ENCODE assay signal across 26 mouse cellular contexts in genomic region chr7:133060170-133060569, GRCm38 (mm10).
A peak's percentile ranks its signal among the peaks of the same experiment; 100 is the strongest.
DNase-seq lines count a peak whose midpoint lies in the region; ATAC-seq lines count a peak whose summit lies in the region.
"Had no signal": no experiment of that assay in that cellular context is flagged by ENCODE, and none has a peak within 500 bp of the region (broad histone marks: within the 10 kb centered on the region; RNA-seq: fewer than 3 reads in every experiment).

No protein-coding gene starts in this region.

- H3K4me2 ChIP-seq in forebrain, embryonic 14.5 days (ENCODE audit: low read length): no peak overlapping the region
- no peak overlapping the region for H3K4me2 ChIP-seq in forebrain, embryonic 12.5 days
- H3K4me2 ChIP-seq in hindbrain, embryonic 14.5 days (replicated peaks): no peak overlapping the region
- H3K4me2 ChIP-seq in hindbrain, embryonic 11.5 days (replicated peaks; ENCODE audit: low read depth, low read length): no peak overlapping the region
- H3K4me2 ChIP-seq in liver, embryonic 12.5 days: no peak overlapping the region
- H3K4me2 ChIP-seq: kidney, embryonic 15.5 days; limb, embryonic 13.5 days; liver, embryonic 11.5 days; midbrain, embryonic 11.5 days; neural tube, embryonic 12.5 days had no signal

- no peaks in the 10 kb centered on the region for H3K9me3 ChIP-seq in forebrain, embryonic 14.5 days (replicated peaks; ENCODE audit: control insufficient read depth, low read length)
- no peaks in the 10 kb centered on the region for H3K9me3 ChIP-seq in forebrain, embryonic 12.5 days
- no peaks in the 10 kb centered on the region for H3K9me3 ChIP-seq in hindbrain, embryonic 14.5 days (ENCODE audit: control insufficient read depth, low read length)
- no peaks in the 10 kb centered on the region for H3K9me3 ChIP-seq in hindbrain, embryonic 11.5 days (ENCODE audit: control insufficient read depth, low read length)
- H3K9me3 ChIP-seq in liver, embryonic 12.5 days (replicated peaks): no peaks in the 10 kb centered on the region
- H3K9me3 ChIP-seq: heart, embryonic 10.5 days; kidney, embryonic 15.5 days; limb, embryonic 13.5 days; neural tube, embryonic 12.5 days had no signal

- peak; percentile 57 for DNase-seq in cerebellum, adult 9-11 months
- DNase-seq in cerebellum, postnatal 4 days (ENCODE audit: low spot score in 2 of 2): no peak
- no peak for DNase-seq in forebrain, embryonic 14.5 days (ENCODE audit: low spot score)
- no peak for DNase-seq in hindbrain, embryonic 14.5 days (ENCODE audit: low spot score)
- DNase-seq in hindbrain, embryonic 11.5 days (ENCODE audit: low spot score): no peak
- DNase-seq: adrenal gland, postnatal 14 days; forebrain, postnatal 0 days; gastrocnemius, postnatal 10 days; kidney, adult 18-20 months; kidney, postnatal 25 days; liver, postnatal 0 days; lung, postnatal 36 days; right cerebral cortex, postnatal 4 days; thymus, adult 18-20 months; thymus, postnatal 36 days had no signal

- WGBS in forebrain, embryonic 14.5 days: 76% methylated on average over 6 of the region's 6 CpGs
- WGBS in forebrain, embryonic 12.5 days: 87% methylated on average over 6 of the region's 6 CpGs
- WGBS in hindbrain, embryonic 14.5 days: 90% methylated on average over 6 of the region's 6 CpGs
- 94% methylated on average over 6 of the region's 6 CpGs for WGBS in hindbrain, embryonic 11.5 days
- 86% methylated on average over 6 of the region's 6 CpGs for WGBS in liver, embryonic 12.5 days (ENCODE audit: insufficient replicate concordance)

- H3K36me3 ChIP-seq in forebrain, embryonic 14.5 days (ENCODE audit: control insufficient read depth, insufficient read depth, low read length): peaks cover 8% of the 10 kb centered on the region; the same call in 1 of the 2 replicates
- H3K36me3 ChIP-seq in forebrain, embryonic 12.5 days (replicated peaks): peaks cover 22% of the 10 kb centered on the region
- 0 out of 2 replicates have a peak, but pooled peaks cover 4% of the 10 kb centered on the region for H3K36me3 ChIP-seq in hindbrain, embryonic 14.5 days (replicated peaks; ENCODE audit: control insufficient read depth, insufficient read depth)
- no peaks in the 10 kb centered on the region for H3K36me3 ChIP-seq in hindbrain, embryonic 11.5 days (ENCODE audit: control insufficient read depth, insufficient read depth, low read length)
- peaks cover 4% of the 10 kb centered on the region for H3K36me3 ChIP-seq in liver, embryonic 12.5 days

- H3K27ac ChIP-seq in forebrain, embryonic 14.5 days (ENCODE audit: low read depth, low read length): peak overlapping the region; percentile 44; the same call in 1 of the 2 replicates
- H3K27ac ChIP-seq in forebrain, embryonic 12.5 days: no peak overlapping the region
- peak overlapping the region; percentile 44; the same call in 1 of the 2 replicates for H3K27ac ChIP-seq in hindbrain, embryonic 14.5 days
- no peak overlapping the region for H3K27ac ChIP-seq in hindbrain, embryonic 11.5 days (ENCODE audit: low read depth, low read length)
- no peak overlapping the region for H3K27ac ChIP-seq in liver, embryonic 12.5 days
- H3K27ac ChIP-seq: kidney, embryonic 15.5 days; limb, embryonic 13.5 days; neural tube, embryonic 12.5 days; stomach, postnatal 0 days had no signal

- ATAC-seq in forebrain, embryonic 14.5 days: peak; percentile 37; the same call in 1 of the 2 replicates
- ATAC-seq in forebrain, embryonic 12.5 days (ENCODE audit: low FRiP score): no peak
- ATAC-seq in hindbrain, embryonic 14.5 days (ENCODE audit: low FRiP score): no peak
- no peak for ATAC-seq in hindbrain, embryonic 11.5 days (ENCODE audit: low FRiP score)
- ATAC-seq in liver, embryonic 12.5 days: no peak
- ATAC-seq: liver, postnatal 0 days; midbrain, embryonic 16.5 days had no signal

- H3K9ac ChIP-seq in forebrain, embryonic 14.5 days (ENCODE audit: low read length): no peak overlapping the region
- no peak overlapping the region for H3K9ac ChIP-seq in forebrain, embryonic 12.5 days
- no peak overlapping the region for H3K9ac ChIP-seq in hindbrain, embryonic 14.5 days
- no peak overlapping the region for H3K9ac ChIP-seq in hindbrain, embryonic 11.5 days (ENCODE audit: low read depth, low read length)
- H3K9ac ChIP-seq in liver, embryonic 12.5 days: no peak overlapping the region
- H3K9ac ChIP-seq: forebrain, postnatal 0 days; kidney, embryonic 15.5 days; limb, embryonic 13.5 days; liver, postnatal 0 days; neural tube, embryonic 12.5 days had no signal

- H3K4me1 ChIP-seq in forebrain, embryonic 14.5 days (ENCODE audit: control insufficient read depth, insufficient read depth, low read length): peaks cover 17% of the 10 kb centered on the region
- peaks cover 18% of the 10 kb centered on the region for H3K4me1 ChIP-seq in forebrain, embryonic 12.5 days
- peaks cover 16% of the 10 kb centered on the region; the same call in 1 of the 2 replicates for H3K4me1 ChIP-seq in hindbrain, embryonic 14.5 days (replicated peaks; ENCODE audit: control insufficient read depth, insufficient read depth, low read length)
- H3K4me1 ChIP-seq in hindbrain, embryonic 11.5 days (replicated peaks; ENCODE audit: control insufficient read depth, insufficient read depth, low read length): no peaks in the 10 kb centered on the region
- H3K4me1 ChIP-seq in liver, embryonic 12.5 days: peaks cover 4% of the 10 kb centered on the region; the same call in 1 of the 2 replicates

- H3K27me3 ChIP-seq in forebrain, embryonic 14.5 days (replicated peaks; ENCODE audit: control insufficient read depth, insufficient read depth, low read length): no peaks in the 10 kb centered on the region
- H3K27me3 ChIP-seq in forebrain, embryonic 12.5 days: no peaks in the 10 kb centered on the region
- no peaks in the 10 kb centered on the region for H3K27me3 ChIP-seq in hindbrain, embryonic 14.5 days (ENCODE audit: control insufficient read depth, insufficient read depth, low read length)
- no peaks in the 10 kb centered on the region for H3K27me3 ChIP-seq in hindbrain, embryonic 11.5 days (ENCODE audit: control insufficient read depth, insufficient read depth, low read length)
- no peaks in the 10 kb centered on the region for H3K27me3 ChIP-seq in liver, embryonic 12.5 days (replicated peaks)
- H3K27me3 ChIP-seq: kidney, embryonic 15.5 days; limb, embryonic 13.5 days; neural tube, embryonic 12.5 days had no signal

- no peak overlapping the region for H3K4me3 ChIP-seq in forebrain, embryonic 14.5 days (ENCODE audit: low read depth, low read length)
- H3K4me3 ChIP-seq in forebrain, embryonic 12.5 days (replicated peaks): no peak overlapping the region
- no peak overlapping the region for H3K4me3 ChIP-seq in hindbrain, embryonic 14.5 days (replicated peaks; ENCODE audit: low read length)
- no peak overlapping the region for H3K4me3 ChIP-seq in hindbrain, embryonic 11.5 days (ENCODE audit: low read depth, low read length)
- no peak overlapping the region for H3K4me3 ChIP-seq in liver, embryonic 12.5 days
- H3K4me3 ChIP-seq: erythroblast, embryonic 14.5 days; heart, embryonic 10.5 days; kidney, embryonic 15.5 days; limb, embryonic 13.5 days; neural tube, embryonic 12.5 days had no signal

Comparison
In these comparisons a context has a peak if more than half of its experiments do, and no peak if none do; other contexts are left out.
1. H3K27ac ChIP-seq: peak in forebrain, embryonic 14.5 days (single experiment) and hindbrain, embryonic 14.5 days (single experiment); none in forebrain, embryonic 12.5 days (single experiment), hindbrain, embryonic 11.5 days (single experiment) and liver, embryonic 12.5 days (single experiment).